8 mouse cellular contexts compared by ENCODE assay signal in the genomic region with DNA sequence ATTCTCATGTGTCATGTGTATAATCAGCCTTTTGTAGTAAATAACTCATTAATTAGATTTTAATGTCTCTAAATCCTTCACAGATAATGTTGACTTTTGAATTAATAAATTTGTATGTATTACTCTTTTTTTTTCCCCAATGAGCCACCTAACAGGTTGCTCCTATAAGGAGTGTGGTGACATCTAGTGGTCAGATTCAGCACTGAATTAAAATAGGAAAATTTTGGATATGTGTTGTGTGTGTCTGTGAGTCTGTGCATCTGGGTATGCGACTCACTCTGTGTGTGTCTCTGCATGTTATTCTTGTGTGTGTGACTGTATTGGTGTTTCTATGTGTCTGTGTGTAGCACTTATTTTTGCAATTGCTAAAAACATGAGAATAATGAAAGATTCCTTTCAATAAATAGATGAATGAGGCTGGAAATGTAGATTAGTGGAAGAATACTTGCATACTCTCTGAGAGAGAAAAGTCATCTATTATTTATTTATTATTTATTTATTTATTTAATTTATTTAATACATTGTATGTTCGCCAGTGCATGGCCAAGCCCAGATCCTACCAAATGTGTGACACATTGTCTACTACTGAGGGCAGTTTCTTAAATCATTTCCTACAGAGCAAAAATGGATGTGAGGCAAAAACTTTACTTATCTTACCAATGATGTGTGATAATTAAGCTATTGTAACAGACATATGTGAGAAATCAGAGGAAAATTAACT.
DNase-seq lines count a peak whose midpoint lies in the region; ATAC-seq lines count a peak whose summit lies in the region.

No protein-coding gene starts in this region.

- 74% methylated on average over 2 of the region's 2 CpGs for WGBS in forebrain, embryonic 12.5 days
- 60% methylated on average over 2 of the region's 2 CpGs for WGBS in midbrain, embryonic 13.5 days

- H3K36me3 ChIP-seq in forebrain, embryonic 12.5 days (replicated peaks), result no peaks in the 10 kb centered on the region
- H3K36me3 ChIP-seq in midbrain, embryonic 13.5 days, result no peaks in the 10 kb centered on the region

- no peaks in the 10 kb centered on the region for H3K4me1 ChIP-seq in forebrain, embryonic 12.5 days
- no peaks in the 10 kb centered on the region for H3K4me1 ChIP-seq in midbrain, embryonic 13.5 days (replicated peaks)

- no peak overlapping the region for H3K9ac ChIP-seq in forebrain, embryonic 12.5 days
- H3K9ac ChIP-seq in midbrain, embryonic 13.5 days (replicated peaks), result no peak overlapping the region

- peak; percentile 8 for DNase-seq in adrenal gland, postnatal 10 days
- no peak for DNase-seq in adrenal gland, postnatal 14 days
- peak; percentile 24 to 26 for DNase-seq in left cerebral cortex, adult 9 months (ENCODE audit: low spot score in 2 of 2)
- no peak for DNase-seq in left cerebral cortex, postnatal 4 days
- DNase-seq in spleen, adult 12 weeks (ENCODE audit: low spot score), result no peak
- no peak for DNase-seq in urinary bladder, postnatal 10 days (ENCODE audit: low spot score)

- intact Hi-C loops in left cerebral cortex, postnatal 4 days (cut with DNase I), result loop anchor here (10.0 kb wide), 2 partner anchors 293 to 1933 kb away; no protein-coding TSS in a partner anchor

- H3K9me3 ChIP-seq in forebrain, embryonic 12.5 days, result no peaks in the 10 kb centered on the region
- no peaks in the 10 kb centered on the region for H3K9me3 ChIP-seq in midbrain, embryonic 13.5 days

- H3K4me2 ChIP-seq in forebrain, embryonic 12.5 days, result no peak overlapping the region
- H3K4me2 ChIP-seq in midbrain, embryonic 13.5 days (replicated peaks), result no peak overlapping the region

- no peaks in the 10 kb centered on the region for H3K27me3 ChIP-seq in forebrain, embryonic 12.5 days
- H3K27me3 ChIP-seq in midbrain, embryonic 13.5 days, result no peaks in the 10 kb centered on the region

- no peak overlapping the region for H3K4me3 ChIP-seq in forebrain, embryonic 12.5 days (replicated peaks)
- H3K4me3 ChIP-seq in midbrain, embryonic 13.5 days (replicated peaks), result no peak overlapping the region

- H3K27ac ChIP-seq in forebrain, embryonic 12.5 days, result no peak overlapping the region
- H3K27ac ChIP-seq in midbrain, embryonic 13.5 days, result no peak overlapping the region

- peak; percentile 79 for ATAC-seq in forebrain, embryonic 12.5 days (ENCODE audit: low FRiP score)
- 0 out of 2 replicates have a peak, but pooled peaks have one; percentile 55 for ATAC-seq in midbrain, embryonic 13.5 days

Comparison
In these comparisons a context has a peak if more than half of its experiments do, and no peak if none do; other contexts are left out.
1. DNase-seq: peak in adrenal gland, postnatal 10 days (single experiment) and left cerebral cortex, adult 9 months (2 of 2); none in adrenal gland, postnatal 14 days (single experiment), left cerebral cortex, postnatal 4 days (single experiment), spleen, adult 12 weeks (single experiment) and urinary bladder, postnatal 10 days (single experiment).